Mouse (Mus musculus): ENCODE data around the gene Gtsf1l.
"Not testable (repeated sequence)": the region's sequence is repeated elsewhere in the genome, so short reads cannot be mapped to it uniquely, and the experiment has no call there.

Gtsf1l gene

DNA sequence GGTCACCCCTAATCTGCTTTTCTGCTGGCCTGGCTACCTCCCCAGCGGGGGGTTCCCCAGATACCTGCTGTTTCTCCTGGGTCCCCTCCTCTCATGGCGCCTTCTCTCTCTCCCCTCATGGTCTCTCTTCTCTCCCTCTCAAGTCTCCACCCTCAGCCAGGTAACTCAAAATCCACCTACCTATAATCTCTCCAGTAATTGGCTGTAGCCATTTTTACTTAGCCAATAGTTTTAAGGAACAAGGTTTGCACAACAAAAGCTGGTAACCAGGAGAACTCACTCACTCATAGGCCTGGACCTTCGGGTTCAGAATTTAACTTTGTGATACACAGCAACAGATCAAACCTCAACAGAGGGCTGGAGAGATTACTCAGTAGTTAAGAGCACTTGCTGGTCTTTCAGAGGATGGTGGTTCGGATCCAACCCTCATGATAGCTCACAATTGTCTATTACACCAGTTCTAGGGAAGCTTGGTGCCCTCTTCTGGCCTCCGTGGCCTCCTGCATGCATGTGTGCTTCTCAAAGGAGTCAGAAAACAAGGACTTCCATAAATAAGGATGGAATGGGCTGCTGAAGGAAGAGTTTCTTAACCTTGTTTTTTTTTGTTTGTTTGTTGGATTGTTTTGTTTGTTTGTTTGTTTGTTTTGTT is 1.9 kb upstream of the Gtsf1l start:
- in situ Hi-C loops (cut with MboI, MseI): no loop called here

DNA sequence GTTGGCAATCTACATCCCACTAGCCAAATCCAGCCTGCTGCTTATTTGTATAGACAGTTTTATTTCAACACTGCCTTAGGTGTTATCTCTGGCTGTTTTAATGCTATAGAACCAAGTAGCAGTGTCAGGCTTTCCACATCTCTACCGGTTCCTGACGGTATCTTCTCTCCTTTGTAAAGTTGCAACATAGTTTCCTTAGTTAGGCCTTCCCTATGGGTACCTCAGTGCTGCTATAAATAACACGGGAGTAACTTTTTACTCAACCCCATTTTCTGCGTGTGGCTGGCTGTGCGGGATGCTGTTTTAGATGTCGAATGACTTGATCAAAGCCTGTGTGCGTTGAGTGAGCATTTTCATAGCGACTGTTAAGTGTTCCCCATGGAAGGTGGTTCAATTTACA is 1.1 kb downstream of the Gtsf1l start:
- in situ Hi-C loops (cut with MboI, MseI): no loop called here

GRCm38 (mm10) chr2:163085047-163085446 is 2.6 kb downstream of the Gtsf1l start:
- in situ Hi-C loops (cut with MboI, MseI): no loop called here

GRCm38 (mm10) chr2:163084519-163084918 is 3.1 kb downstream of the Gtsf1l start:
- in situ Hi-C loops (cut with MboI, MseI): no loop called here

DNA sequence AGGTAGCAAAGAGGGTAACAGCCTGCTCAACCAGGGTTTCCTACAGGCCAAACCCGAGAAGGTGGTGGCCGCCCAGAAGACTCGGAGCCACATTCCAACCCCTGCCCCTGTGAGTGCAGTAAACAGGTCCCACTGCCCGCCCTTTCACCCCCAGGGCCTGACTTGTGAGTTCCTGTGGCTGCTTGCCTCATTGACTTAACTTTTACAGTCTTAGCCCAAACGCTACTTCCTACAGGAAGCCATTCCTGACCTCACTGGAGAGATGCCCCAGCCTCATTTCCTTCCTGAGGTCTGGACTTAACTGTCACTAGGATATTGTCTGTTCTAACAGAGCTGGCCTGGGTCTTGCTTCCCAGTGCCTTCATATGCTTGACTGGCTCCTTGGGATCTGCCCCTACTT is 5.1 kb downstream of the Gtsf1l start:
- in situ Hi-C loops (cut with MboI, MseI): no loop called here

DNA sequence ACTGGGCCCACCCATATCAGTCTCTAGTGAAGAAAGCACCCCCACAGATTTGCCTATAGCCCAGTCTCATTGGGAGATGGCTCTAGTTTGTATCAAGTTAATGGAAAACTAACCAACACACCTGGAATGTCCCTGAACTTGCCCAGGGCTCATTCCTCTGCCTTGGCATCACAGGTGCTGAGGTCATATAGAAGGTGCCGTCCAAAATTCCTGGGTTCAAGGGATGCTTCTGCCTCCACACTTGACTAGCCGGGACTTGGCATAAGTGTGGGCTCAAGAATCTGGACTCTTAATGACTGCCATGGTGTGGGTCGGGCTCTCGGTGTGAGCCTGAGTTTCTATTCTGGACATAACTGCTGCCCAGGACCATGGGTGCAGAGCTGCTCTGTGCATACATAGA is 8.6 kb downstream of the Gtsf1l start:
- in situ Hi-C loops (cut with MboI, MseI): no loop called here

DNA sequence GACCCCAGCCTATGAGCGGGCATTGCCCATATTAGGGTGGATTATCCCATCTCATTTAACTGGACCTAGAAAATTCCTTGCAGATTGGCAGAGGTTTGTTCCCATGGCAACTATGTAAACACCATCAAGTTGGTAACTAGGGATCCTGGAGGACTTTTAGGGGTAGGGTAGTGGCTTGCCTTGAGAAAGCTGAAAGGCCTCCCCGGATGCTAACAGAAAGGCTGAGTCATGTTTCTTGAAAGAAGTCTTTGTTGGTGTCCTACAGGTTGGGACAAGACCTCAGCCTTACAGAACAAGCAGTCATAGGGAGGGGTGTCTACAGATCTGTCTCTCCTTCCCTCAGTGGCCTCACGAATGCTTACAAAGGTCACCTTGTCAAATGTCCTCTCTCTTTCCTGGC is 12.4 kb downstream of the Gtsf1l start:
- in situ Hi-C loops (cut with MboI, MseI): no loop called here

- in situ Hi-C loops (cut with MboI, MseI): no loop called here
Observed at GRCm38 (mm10) chr2:163074808-163075207, 12.8 kb downstream of the Gtsf1l start.

GRCm38 (mm10) chr2:163074006-163074405 is 13.6 kb downstream of the Gtsf1l start:
- in situ Hi-C loops (cut with MboI, MseI): no loop called here

DNA sequence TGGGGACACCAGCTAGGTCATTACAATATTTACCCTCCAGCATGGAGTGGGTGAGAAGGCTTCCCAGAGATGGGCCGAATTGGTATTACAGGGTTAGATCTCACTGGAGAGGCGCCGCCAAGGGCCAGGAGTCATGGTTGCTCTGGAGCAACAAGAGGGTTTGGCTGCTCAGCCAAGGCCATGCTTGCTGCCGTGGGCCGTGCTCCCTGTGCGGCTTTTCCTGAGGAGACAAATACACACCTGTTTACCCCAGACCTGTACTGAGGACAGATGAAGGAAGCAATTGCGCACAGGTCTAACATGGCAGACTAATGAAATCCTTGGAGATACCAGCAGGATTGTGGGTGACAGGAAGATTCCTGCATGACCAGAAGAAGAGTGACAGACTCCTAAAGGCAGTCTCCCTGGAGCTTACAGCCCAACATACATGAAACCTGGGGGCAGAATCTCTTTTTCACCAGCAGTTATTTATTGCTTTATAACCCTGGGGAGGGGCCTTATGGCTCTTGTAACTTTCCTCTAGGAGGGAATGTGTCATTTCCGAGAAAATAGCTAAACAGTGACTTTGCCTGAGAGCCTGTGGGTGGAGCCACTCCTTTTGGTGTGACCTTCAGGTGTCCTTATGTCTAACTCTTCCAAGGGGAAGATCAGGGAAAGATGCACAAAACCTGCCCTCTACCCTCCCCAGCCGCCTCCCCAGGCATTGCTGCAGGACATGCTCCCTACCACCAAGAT is 14.5 kb downstream of the Gtsf1l start:
- in situ Hi-C loops (cut with MboI, MseI): no loop called here

DNA sequence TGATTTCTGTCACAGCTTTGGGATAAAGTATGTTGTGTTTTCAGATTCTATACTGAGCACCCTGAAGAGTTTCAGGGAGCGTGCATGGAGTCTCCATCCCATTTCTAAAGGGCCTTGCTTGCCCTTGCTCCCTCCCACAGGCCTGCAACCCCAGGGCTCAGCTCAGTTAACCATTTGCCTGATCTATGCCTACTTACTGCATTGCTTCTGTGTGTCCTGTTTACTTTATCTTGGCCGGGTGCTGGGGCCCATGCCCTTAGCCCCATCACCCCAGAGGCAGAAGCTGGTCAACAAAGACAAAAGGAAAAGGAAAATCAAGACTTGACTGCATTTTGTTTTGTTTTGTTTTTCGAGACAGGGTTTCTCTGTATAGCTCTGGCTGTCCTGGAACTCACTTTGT is 16.1 kb downstream of the Gtsf1l start:
- in situ Hi-C loops (cut with MboI, MseI): no loop called here

DNA sequence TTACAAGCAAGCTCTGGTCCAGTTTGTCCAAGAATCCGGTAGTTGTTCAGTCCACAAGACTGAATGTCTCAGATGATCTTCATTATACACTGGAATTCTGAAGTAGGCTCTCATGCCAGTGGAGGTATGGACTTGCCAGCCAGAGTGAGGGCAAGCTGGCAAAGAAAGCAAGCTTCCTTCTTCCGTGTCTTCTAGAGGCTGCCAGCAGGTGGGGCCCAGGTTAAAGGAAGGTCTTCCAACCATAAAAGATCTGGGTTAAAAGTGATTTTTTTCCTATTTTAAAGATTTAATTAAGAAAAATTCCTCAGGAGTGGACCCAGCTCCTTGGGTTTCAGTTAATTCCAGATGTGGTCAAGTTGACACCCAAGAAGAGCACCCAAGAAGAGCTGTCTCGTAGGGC is 17.4 kb downstream of the Gtsf1l start:
- in situ Hi-C loops (cut with MboI, MseI): no loop called here

DNA sequence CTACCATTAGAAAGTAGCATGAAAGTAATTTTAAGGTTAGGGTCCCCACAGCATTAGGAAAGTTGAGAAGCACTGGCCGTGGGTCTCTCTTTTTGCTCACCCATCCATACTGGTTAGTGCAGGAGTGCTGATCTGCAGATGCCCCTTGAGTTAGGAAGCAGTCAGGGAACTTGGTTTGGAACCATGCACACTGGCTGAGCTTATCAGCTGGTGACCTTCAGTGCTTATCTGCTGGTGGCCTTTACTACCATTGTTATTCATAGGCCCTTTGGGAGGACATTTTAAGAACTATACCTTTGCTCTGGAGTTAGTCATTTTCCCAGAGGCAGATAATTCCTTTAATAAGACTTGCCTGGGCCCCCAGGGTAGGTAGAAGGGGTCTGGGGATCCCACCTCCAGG is 20.4 kb downstream of the Gtsf1l start:
- in situ Hi-C loops (cut with MboI, MseI): no loop called here

DNA sequence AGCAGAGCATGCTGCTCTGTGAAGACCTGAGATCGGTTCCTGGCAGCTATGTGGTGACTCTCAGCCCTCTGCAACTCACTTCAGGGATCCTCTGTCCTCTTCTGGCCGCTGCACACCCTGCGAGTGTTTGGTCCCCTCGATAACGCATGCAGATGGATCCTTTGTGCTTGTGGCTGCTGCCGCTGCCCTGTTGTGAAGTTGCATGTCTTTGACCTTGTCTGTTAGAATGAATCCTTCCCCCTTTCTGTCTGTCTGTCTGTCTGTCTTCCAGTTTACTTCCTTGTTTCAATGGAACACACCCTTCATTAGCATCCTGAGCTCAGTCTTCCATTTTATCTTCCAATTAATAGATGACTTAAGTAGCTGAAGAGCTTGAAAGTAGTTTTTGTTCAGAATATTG is 21.3 kb downstream of the Gtsf1l start:
- in situ Hi-C loops (cut with MboI, MseI): no loop called here

DNA sequence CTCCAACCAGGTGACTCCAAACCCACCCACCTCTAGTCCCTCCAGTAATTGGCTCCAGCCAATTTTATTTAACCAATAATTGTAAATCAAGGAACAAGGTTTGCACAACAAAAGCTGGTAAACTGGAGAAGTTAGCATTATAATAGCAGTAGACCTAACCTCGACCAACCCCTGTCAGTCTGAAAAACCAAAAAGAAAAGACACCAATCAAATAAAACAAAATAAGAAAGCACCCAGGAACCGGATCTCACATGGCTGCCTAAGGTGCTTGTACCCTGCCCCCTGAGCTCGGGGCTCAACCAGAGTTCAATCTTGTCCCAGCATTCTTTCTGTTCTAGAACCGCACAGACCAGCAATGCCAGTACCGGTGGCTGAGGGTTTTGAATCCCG is 25.5 kb downstream of the Gtsf1l start:
- in situ Hi-C loops (cut with MboI, MseI): no loop called here

DNA sequence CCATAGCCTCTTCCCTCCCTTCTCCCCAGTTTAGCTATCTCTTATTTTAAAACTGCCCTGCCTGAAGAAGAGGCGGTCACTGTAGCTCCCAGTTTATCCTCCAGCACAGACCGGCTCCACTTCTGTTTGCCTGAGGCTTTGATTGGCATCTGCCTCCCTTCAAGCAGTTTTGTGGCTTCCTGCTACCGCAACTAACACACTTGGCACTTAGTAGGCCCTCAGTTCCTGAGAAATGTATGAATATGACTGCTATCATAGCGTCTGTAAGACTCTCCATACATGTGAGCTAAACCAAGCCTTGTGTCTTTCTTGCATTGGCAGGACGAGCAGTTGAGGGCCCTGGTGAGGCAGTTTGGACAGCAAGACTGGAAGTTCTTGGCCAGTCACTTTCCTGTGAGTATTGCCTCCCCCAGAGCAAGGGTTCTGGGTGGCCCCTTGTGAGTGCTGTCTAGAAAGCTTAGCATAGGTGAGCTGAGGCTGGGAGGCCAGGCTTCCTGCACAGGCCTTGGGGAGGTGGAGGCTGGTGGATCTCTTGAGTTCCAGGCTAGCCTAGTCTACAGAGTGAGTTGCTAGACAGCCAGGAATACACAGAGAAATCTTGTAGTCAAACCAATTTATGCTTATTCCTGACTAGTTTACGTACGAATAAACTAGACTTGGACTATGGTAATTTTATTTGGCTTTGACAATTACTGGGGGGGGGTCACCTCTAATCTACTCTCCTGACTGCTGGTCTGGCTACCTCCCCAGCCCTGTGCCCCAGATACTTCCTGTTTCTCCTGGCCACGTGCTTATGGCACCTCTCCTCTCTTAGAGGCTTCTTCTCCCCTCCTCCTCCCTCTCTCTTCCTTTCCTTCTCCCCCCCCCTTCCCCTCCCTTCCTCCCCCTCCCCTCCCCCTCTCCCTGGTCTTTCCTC is 26.2 kb downstream of the Gtsf1l start:
- in situ Hi-C loops (cut with MboI, MseI): no loop called here

DNA sequence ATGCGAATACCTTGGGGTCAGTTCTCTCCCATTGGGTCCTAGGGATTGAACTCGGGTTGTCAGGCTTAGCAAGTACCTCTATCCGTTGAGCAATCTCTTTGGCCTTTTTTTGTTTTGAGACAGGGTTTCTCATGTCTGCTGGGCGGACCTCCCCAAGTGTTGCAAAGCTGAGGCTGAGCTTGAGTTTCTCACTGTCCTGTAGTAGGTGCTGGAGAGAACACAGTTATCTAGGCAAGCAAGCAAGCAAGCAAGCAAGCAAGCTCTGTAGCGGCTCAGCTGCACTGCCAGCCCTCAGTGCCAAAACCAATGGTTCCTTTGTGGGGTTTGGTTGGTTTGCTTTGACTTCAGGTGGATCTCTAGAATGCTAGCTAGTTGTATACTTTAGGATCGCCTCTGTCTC is 27.0 kb downstream of the Gtsf1l start:
- in situ Hi-C loops (cut with MboI, MseI): no loop called here

- in situ Hi-C loops (cut with MboI, MseI): not testable (repeated sequence)
Observed at GRCm38 (mm10) chr2:163058981-163059380, 28.7 kb downstream of the Gtsf1l start.

GRCm38 (mm10) chr2:163056584-163056983 is 31.1 kb downstream of the Gtsf1l start:
- in situ Hi-C loops (cut with MboI, MseI): no loop called here

- in situ Hi-C loops (cut with MboI, MseI): no loop called here
Observed at GRCm38 (mm10) chr2:163055715-163056114, 31.9 kb downstream of the Gtsf1l start.

- in situ Hi-C loops (cut with MboI, MseI): loop anchor here (5.0 kb wide), 1 partner anchor 123 kb away; the partner anchor contains the start of gene Srsf6
Observed at GRCm38 (mm10) chr2:163054891-163055494, 32.7 kb downstream of the Gtsf1l start.

DNA sequence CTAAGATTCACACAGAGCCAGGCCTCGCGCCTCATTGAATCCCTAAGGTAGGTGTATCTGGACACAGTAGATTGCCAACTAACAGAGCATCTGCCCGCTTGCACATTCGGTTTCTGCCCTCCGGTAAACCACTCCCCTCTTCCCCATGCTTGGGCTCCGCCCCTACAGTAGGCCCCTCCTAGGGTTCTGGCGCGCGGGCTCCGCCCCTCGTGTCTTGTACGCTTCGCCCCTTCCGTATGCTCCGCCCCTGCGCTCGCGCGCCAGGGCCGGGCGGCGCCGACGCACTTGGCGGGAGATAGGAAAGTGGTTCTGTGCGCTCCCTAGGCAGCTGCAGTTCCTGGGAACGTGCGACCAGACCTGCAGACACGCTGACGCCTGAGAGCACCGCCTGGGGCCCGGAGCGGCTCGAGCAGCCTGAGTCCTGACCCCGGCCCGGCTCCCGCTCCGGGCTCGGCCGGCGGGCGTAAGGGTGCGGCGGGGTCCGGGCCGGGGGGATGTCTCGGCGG is 33.3 kb downstream of the Gtsf1l start, which contains the start of gene Mybl2:
Gene Mybl2 (plus strand): TSS at position 353 of the 506 bp plus-strand sequence.
- in situ Hi-C loops (cut with MboI, MseI): loop anchor here (5.0 kb wide), 1 partner anchor 122 kb away; the partner anchor contains the start of gene Srsf6
